Comparison of ENCODE assay signal across 8 mouse cellular contexts in genomic region chr4:74242176-74242575, GRCm38 (mm10). TPM values are rescaled to one million over a fixed set of nuclear protein-coding genes. Genes with fewer than 3 reads are reported as not detected.
DNase-seq lines count a peak whose midpoint lies in the region; ATAC-seq lines count a peak whose summit lies in the region.

TSS of gene Kdm4c (plus strand) at chr4:74242497.

- no peaks in the 10 kb centered on the region for H3K9me3 ChIP-seq in forebrain, embryonic 11.5 days (ENCODE audit: control insufficient read depth, low read length)
- no peaks in the 10 kb centered on the region for H3K9me3 ChIP-seq in forebrain, embryonic 10.5 days
- H3K9me3 ChIP-seq in stomach, embryonic 15.5 days: no peaks in the 10 kb centered on the region
- no peaks in the 10 kb centered on the region for H3K9me3 ChIP-seq in liver, embryonic 11.5 days (ENCODE audit: control insufficient read depth, low read length)

- no peak for DNase-seq in forebrain, embryonic 11.5 days (ENCODE audit: low spot score)
- DNase-seq in forebrain, embryonic 10.5 days (ENCODE audit: extremely low spot score, low spot score): no peak
- DNase-seq in urinary bladder, adult 2 months (ENCODE audit: low spot score): no peak
- no peak for DNase-seq in urinary bladder, postnatal 4 days (ENCODE audit: low spot score in 2 of 2)
- no peak for DNase-seq in layer of hippocampus, postnatal 14 days (ENCODE audit: low spot score in 2 of 2)
- no peak for DNase-seq in liver, embryonic 11.5 days (ENCODE audit: low spot score)
- no peak for DNase-seq in urinary bladder, postnatal 14 days (ENCODE audit: low spot score)

- no peak within 1 kb of the TSS for H3K9ac ChIP-seq in forebrain, embryonic 11.5 days (ENCODE audit: low read length)
- no peak within 1 kb of the TSS for H3K9ac ChIP-seq in stomach, embryonic 15.5 days
- H3K9ac ChIP-seq in liver, embryonic 11.5 days (ENCODE audit: low read depth, low read length): no peak within 1 kb of the TSS

- H3K27ac ChIP-seq in forebrain, embryonic 11.5 days (ENCODE audit: low read depth, low read length): no peak within 1 kb of the TSS
- H3K27ac ChIP-seq in forebrain, embryonic 10.5 days: no peak within 1 kb of the TSS
- H3K27ac ChIP-seq in stomach, embryonic 15.5 days: no peak within 1 kb of the TSS
- no peak within 1 kb of the TSS for H3K27ac ChIP-seq in liver, embryonic 11.5 days (ENCODE audit: low read depth, low read length)

- no peak for ATAC-seq in forebrain, embryonic 11.5 days (replicated peaks; ENCODE audit: low FRiP score)
- ATAC-seq in stomach, embryonic 15.5 days (ENCODE audit: insufficient read depth, low FRiP score, low read depth): no peak
- no peak for ATAC-seq in liver, embryonic 11.5 days (replicated peaks; ENCODE audit: low FRiP score)

- no peaks in the 10 kb centered on the region for H3K4me1 ChIP-seq in forebrain, embryonic 11.5 days (replicated peaks; ENCODE audit: control insufficient read depth, insufficient read depth, low read length)
- no peaks in the 10 kb centered on the region for H3K4me1 ChIP-seq in forebrain, embryonic 10.5 days
- H3K4me1 ChIP-seq in stomach, embryonic 15.5 days: no peaks in the 10 kb centered on the region
- H3K4me1 ChIP-seq in liver, embryonic 11.5 days (replicated peaks; ENCODE audit: control insufficient read depth, insufficient read depth, low read length): no peaks in the 10 kb centered on the region

- WGBS in forebrain, embryonic 11.5 days: 79% methylated on average over 1 of the region's 1 CpGs
- 74% methylated on average over 1 of the region's 1 CpGs for WGBS in forebrain, embryonic 10.5 days
- 94% methylated on average over 1 of the region's 1 CpGs for WGBS in stomach, embryonic 15.5 days
- 93% methylated on average over 1 of the region's 1 CpGs for WGBS in liver, embryonic 11.5 days

- no peak within 1 kb of the TSS for H3K4me3 ChIP-seq in forebrain, embryonic 11.5 days (ENCODE audit: low read depth, low read length)
- H3K4me3 ChIP-seq in forebrain, embryonic 10.5 days: no peak within 1 kb of the TSS
- no peak within 1 kb of the TSS for H3K4me3 ChIP-seq in stomach, embryonic 15.5 days (replicated peaks)
- H3K4me3 ChIP-seq in liver, embryonic 11.5 days (ENCODE audit: low read depth, low read length): no peak within 1 kb of the TSS

- H3K27me3 ChIP-seq in forebrain, embryonic 11.5 days (ENCODE audit: control insufficient read depth, insufficient read depth, low read length): no peaks in the 10 kb centered on the region
- no peaks in the 10 kb centered on the region for H3K27me3 ChIP-seq in forebrain, embryonic 10.5 days (ENCODE audit: poor library complexity, severe bottlenecking)
- H3K27me3 ChIP-seq in stomach, embryonic 15.5 days (replicated peaks): no peaks in the 10 kb centered on the region
- no peaks in the 10 kb centered on the region for H3K27me3 ChIP-seq in liver, embryonic 11.5 days (replicated peaks; ENCODE audit: control insufficient read depth, insufficient read depth, low read length)

- no peak within 1 kb of the TSS for H3K4me2 ChIP-seq in forebrain, embryonic 11.5 days (ENCODE audit: low read depth, low read length, severe bottlenecking)
- H3K4me2 ChIP-seq in stomach, embryonic 15.5 days: no peak within 1 kb of the TSS
- no peak within 1 kb of the TSS for H3K4me2 ChIP-seq in liver, embryonic 11.5 days

- no peaks in the 10 kb centered on the region for H3K36me3 ChIP-seq in forebrain, embryonic 11.5 days (ENCODE audit: control insufficient read depth, insufficient read depth, low read length)
- no peaks in the 10 kb centered on the region for H3K36me3 ChIP-seq in forebrain, embryonic 10.5 days (replicated peaks)
- H3K36me3 ChIP-seq in stomach, embryonic 15.5 days: no peaks in the 10 kb centered on the region
- no peaks in the 10 kb centered on the region for H3K36me3 ChIP-seq in liver, embryonic 11.5 days (ENCODE audit: control insufficient read depth, insufficient read depth, low read length)

RNA-seq across cellular contexts. Expression of gene Kdm4c, which starts in this region (rescaled TPM):
- polyA plus RNA-seq in forebrain, embryonic 11.5 days (2014; fragmentation: Nextera tagmentation; extraction: Ambion mirVana): 13.4 and 14.3 TPM in 2 replicates
- 9.0 and 9.9 TPM in 2 replicates for polyA plus RNA-seq in forebrain, embryonic 10.5 days (2016; fragmentation: Nextera tagmentation; extraction: Ambion mirVana)
- polyA plus RNA-seq in urinary bladder, adult 2 months (2012; rRNA removed): 10.1 and 12.1 TPM in 2 replicates
- 10 to 100 TPM; 24.4 to 26.3 TPM for total RNA-seq in layer of hippocampus, postnatal 14 days (2021)
- 11.8 and 13.3 TPM in 2 replicates for polyA plus RNA-seq in stomach, embryonic 15.5 days (2015; fragmentation: Nextera tagmentation; extraction: Ambion mirVana)
- 9.9 and 10.5 TPM in 2 replicates for polyA plus RNA-seq in liver, embryonic 11.5 days (2014; fragmentation: Nextera tagmentation; extraction: Ambion mirVana)
